Mouse (Mus musculus): Measurements from ENCODE around the gene AI597479. TPM values are rescaled to one million over a fixed set of nuclear protein-coding genes. Genes with fewer than 3 reads are reported as not detected.
A peak's percentile ranks its signal among the peaks of the same experiment; 100 is the strongest.

The AI597479 gene
- polyA plus RNA-seq (2012; ENCODE audit: insufficient read depth, insufficient read length, missing spikeins) = 10.5 and 12.2 TPM in 2 replicates

- no peaks in the 10 kb centered on the region for H3K4me1 ChIP-seq (ENCODE audit: control insufficient read depth, insufficient read depth, insufficient read length, low read length)
- H3K4me3 ChIP-seq (ENCODE audit: insufficient read depth, low read depth, low read length) = peak within 1 kb of the TSS; percentile 69
- peak within 1 kb of the TSS; percentile 93 for H3K27ac ChIP-seq (replicated peaks; ENCODE audit: low read depth, low read length)
These were observed at the start of gene AI597479, which contains the start of gene Tgfbrap1 for GRCm38 (mm10) chr1:43098031-43098984. TSS of gene AI597479 (plus strand) at chr1:43098710. TSS of gene Tgfbrap1 (minus strand) at chr1:43098637.

- H3K27ac ChIP-seq (replicated peaks; ENCODE audit: low read depth, low read length) = no peak overlapping the region
- no peak overlapping the region for H3K4me3 ChIP-seq (ENCODE audit: insufficient read depth, low read depth, low read length)
- H3K4me1 ChIP-seq (ENCODE audit: control insufficient read depth, insufficient read depth, insufficient read length, low read length) = no peaks in the 10 kb centered on the region
These were observed 46.6 kb upstream of the AI597479 start for GRCm38 (mm10) chr1:43051903-43052302.

DNA sequence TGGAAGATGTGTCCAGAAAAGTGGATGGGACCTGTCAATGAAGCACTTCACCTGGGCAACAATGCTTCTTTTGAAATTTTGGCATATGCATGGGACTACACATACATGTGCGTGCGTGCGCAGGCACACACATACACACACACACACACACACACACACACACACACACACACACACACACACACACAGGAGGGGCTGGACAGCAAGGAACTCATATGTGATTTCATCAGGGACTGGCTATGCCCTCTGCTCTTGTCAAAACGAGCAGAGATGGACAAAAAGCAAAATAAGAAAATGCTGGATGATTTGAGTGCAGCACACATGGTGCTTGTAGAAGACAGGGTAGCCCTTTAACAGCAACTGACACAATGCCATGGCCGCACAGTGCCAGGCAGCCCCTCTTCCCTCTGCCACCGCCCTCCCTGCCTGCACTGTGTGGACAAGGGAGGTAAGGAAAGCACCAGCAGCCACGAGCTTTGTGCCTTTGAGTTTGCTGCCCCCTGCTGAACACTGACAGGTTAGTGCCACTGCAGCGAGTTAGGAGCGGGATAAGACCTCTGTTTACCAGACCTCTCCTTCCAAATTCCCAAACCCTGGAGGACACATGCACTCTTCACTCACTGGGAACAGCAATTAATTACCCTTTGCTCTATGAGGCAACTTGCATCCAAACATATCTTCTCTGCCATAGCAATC is 32.7 kb upstream of the AI597479 start:
- Histone ChIP-seq H3K27ac (replicated peaks; ENCODE audit: low read depth, low read length) (no peak overlapping the region), H3K4me3 (ENCODE audit: insufficient read depth, low read depth, low read length) (no peak overlapping the region), H3K4me1 (ENCODE audit: control insufficient read depth, insufficient read depth, insufficient read length, low read length) (no peaks in the 10 kb centered on the region)

DNA sequence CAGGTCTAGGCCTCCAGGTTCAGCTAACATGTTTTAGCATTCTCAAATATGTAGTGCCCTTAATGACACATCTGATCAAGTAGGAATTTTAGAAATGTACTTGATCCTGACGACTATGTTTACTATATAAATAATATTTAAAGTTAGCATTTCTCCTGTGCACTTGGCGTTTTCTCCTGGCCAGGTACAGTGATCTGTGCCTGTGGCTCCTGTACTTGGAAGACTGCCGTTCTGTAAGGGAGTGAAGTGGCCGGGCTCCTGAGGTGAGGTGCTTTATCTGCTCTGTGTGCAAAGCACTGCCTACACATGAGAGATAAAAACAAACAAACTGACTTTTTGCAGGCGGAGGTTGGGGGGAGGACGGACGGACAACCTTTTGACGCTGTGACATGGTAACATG is 31.9 kb upstream of the AI597479 start:
- H3K4me3 ChIP-seq (ENCODE audit: insufficient read depth, low read depth, low read length) = no peak overlapping the region
- H3K27ac ChIP-seq (replicated peaks; ENCODE audit: low read depth, low read length) = no peak overlapping the region
- no peaks in the 10 kb centered on the region for H3K4me1 ChIP-seq (ENCODE audit: control insufficient read depth, insufficient read depth, insufficient read length, low read length)

DNA sequence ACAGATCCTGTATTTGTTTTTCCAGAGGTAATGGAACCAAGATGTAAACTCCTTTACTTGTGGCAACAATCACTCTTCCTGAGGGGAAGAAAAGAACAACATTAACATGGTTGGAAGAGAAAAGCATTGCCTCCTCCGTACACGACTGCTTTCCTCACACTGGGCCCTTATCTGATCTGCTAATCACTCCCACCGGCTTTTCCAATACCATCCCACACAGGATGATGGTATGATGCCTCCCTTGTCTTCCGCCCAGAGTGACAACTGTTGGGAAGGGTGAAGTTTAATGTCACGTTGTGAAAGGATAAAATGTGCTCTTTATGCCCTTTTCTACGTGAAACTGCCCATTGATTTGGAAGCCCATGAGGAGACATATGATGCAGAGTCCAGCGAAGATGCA is 31.0 kb upstream of the AI597479 start:
- no peak overlapping the region for H3K27ac ChIP-seq (replicated peaks; ENCODE audit: low read depth, low read length)
- no peaks in the 10 kb centered on the region for H3K4me1 ChIP-seq (ENCODE audit: control insufficient read depth, insufficient read depth, insufficient read length, low read length)
- H3K4me3 ChIP-seq (ENCODE audit: insufficient read depth, low read depth, low read length) = no peak overlapping the region

DNA sequence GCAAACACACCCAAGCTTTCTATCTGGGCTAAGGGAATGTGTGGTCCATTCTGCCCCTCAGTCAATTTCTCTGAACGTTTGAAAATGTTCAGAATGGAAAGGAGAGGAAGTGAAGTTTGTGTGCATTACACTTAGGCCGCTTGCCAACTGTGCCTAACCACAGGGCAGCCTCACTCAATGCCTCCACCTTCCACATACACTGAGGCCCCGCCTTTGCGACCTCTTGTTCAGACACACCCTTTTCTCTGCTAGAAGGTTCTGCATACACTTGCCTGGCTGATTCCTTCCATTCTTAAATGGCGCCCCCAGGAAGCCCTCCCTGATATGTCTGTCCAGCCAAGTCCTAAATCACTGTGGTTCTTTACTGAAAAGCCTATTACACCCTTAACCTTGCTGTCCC is 27.8 kb upstream of the AI597479 start:
- Histone ChIP-seq H3K4me1 (ENCODE audit: control insufficient read depth, insufficient read depth, insufficient read length, low read length) (no peaks in the 10 kb centered on the region), H3K4me3 (ENCODE audit: insufficient read depth, low read depth, low read length) (no peak overlapping the region), H3K27ac (replicated peaks; ENCODE audit: low read depth, low read length) (no peak overlapping the region)

DNA sequence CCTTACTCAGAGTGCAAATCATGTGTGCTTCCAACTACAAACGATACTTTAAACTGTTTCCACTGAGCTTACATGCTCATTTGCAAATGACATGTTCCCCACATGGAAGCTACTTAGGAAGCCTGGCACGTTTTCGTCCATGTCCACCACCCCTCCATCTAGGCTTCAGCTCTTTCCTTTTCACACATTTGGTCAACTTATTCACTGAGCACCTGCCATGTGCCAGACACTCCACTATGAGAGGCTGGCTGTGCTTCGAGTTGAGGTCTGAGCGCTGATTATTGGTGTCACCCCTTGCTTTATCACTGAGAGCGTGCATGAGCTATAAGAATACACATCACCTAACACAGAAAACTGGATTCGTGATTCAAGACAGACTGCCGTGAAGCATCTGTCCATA is 26.5 kb upstream of the AI597479 start:
- no peak overlapping the region for H3K4me3 ChIP-seq (ENCODE audit: insufficient read depth, low read depth, low read length)
- no peak overlapping the region for H3K27ac ChIP-seq (replicated peaks; ENCODE audit: low read depth, low read length)
- H3K4me1 ChIP-seq (ENCODE audit: control insufficient read depth, insufficient read depth, insufficient read length, low read length) = no peaks in the 10 kb centered on the region

DNA sequence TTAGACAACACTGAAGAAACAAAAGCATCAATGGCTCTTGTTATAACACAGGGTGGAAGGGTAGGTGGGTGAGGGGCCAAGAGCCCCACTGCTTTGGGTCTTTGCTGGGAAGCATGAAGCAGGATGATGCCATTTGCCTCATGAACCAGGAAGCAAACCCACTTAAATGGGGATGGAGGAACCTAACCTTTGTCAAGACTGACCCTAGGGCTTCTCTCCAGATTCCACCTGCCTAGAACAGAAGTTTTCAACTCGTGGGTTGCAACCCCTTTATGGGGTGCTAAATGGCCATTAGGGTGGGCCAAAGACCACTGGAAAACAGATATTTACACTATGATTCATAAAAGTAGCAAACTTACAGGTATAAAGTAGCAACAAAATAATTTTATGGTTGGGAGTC is 25.9 kb upstream of the AI597479 start:
- Histone ChIP-seq H3K27ac (replicated peaks; ENCODE audit: low read depth, low read length) (no peak overlapping the region), H3K4me1 (ENCODE audit: control insufficient read depth, insufficient read depth, insufficient read length, low read length) (no peaks in the 10 kb centered on the region), H3K4me3 (ENCODE audit: insufficient read depth, low read depth, low read length) (no peak overlapping the region)

DNA sequence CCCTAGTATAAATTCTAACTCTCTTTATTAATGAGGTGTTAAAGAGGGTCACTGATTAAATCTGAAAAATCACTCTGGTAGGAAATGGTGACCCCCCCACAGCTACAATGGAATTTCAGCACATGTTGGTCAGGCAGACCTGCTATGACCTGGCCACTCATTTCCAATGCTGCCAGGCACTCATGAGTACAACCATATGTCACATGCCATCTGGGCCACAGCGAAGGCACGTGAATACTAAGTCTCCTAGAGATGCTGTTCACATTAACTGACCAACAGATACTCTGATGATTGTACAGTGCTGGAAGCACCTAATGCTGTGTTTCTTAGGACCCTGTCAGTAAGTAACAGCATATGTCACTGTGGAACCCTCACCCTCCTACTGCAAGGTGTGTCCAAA is 23.7 kb upstream of the AI597479 start:
- Histone ChIP-seq H3K4me3 (ENCODE audit: insufficient read depth, low read depth, low read length) (no peak overlapping the region), H3K4me1 (ENCODE audit: control insufficient read depth, insufficient read depth, insufficient read length, low read length) (no peaks in the 10 kb centered on the region; the same call in 1 of the 2 replicates), H3K27ac (replicated peaks; ENCODE audit: low read depth, low read length) (no peak overlapping the region)

DNA sequence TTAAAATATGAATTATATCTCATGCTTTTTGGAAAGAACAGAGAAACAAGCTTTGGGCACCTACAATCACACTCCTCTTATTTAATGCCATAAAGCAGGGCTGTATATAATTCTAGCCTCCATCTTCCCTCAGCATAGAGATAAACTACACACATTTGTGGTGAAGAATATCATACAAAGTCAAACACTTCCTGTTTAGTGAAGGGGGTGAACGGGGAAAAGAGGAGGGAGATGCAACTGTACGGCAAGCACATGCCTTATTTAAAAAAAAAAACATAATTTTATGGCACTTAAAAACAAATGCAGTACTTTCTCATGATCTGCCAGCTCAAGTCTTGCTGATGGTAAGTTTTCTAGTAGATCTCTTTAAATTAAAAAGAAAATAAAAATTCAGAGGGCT is 20.4 kb upstream of the AI597479 start:
- H3K27ac ChIP-seq (replicated peaks; ENCODE audit: low read depth, low read length) = no peak overlapping the region
- H3K4me3 ChIP-seq (ENCODE audit: insufficient read depth, low read depth, low read length) = no peak overlapping the region
- no peaks in the 10 kb centered on the region; the same call in 1 of the 2 replicates for H3K4me1 ChIP-seq (ENCODE audit: control insufficient read depth, insufficient read depth, insufficient read length, low read length)

- no peak overlapping the region for H3K27ac ChIP-seq (replicated peaks; ENCODE audit: low read depth, low read length)
- no peaks in the 10 kb centered on the region; the same call in 1 of the 2 replicates for H3K4me1 ChIP-seq (ENCODE audit: control insufficient read depth, insufficient read depth, insufficient read length, low read length)
- H3K4me3 ChIP-seq (ENCODE audit: insufficient read depth, low read depth, low read length) = no peak overlapping the region
These were observed 15.6 kb upstream of the AI597479 start for GRCm38 (mm10) chr1:43082946-43083345.

DNA sequence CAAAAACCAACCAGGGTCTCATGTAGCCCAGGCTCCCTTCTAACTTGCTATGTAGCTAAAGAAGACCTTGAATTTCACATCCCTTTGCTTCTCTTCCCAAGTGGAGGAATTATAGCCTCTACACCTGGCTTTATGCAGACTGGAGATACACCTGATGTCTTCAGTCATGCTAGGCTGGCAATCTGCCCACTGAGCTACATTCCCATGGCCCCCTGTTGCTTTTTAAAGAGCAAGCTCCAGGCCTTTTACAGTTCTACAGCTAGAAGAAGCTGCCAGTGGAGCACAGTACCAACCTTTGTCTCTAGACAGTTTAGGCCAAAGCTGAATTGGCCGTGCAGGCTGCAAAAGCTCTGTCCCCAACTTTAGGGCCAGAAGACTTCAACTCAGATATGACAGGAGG is 8.1 kb upstream of the AI597479 start:
- Histone ChIP-seq H3K27ac (replicated peaks; ENCODE audit: low read depth, low read length) (no peak overlapping the region), H3K4me3 (ENCODE audit: insufficient read depth, low read depth, low read length) (no peak overlapping the region), H3K4me1 (ENCODE audit: control insufficient read depth, insufficient read depth, insufficient read length, low read length) (0 out of 2 replicates have a peak, but pooled peaks cover 5% of the 10 kb centered on the region)

- Histone ChIP-seq H3K27ac (replicated peaks; ENCODE audit: low read depth, low read length) (peak overlapping the region; percentile 50; the same call in 1 of the 2 replicates), H3K4me1 (ENCODE audit: control insufficient read depth, insufficient read depth, insufficient read length, low read length) (0 out of 2 replicates have a peak, but pooled peaks cover 5% of the 10 kb centered on the region), H3K4me3 (ENCODE audit: insufficient read depth, low read depth, low read length) (peak overlapping the region; percentile 98)
These were observed 7.0 kb upstream of the AI597479 start for GRCm38 (mm10) chr1:43091306-43092055.

DNA sequence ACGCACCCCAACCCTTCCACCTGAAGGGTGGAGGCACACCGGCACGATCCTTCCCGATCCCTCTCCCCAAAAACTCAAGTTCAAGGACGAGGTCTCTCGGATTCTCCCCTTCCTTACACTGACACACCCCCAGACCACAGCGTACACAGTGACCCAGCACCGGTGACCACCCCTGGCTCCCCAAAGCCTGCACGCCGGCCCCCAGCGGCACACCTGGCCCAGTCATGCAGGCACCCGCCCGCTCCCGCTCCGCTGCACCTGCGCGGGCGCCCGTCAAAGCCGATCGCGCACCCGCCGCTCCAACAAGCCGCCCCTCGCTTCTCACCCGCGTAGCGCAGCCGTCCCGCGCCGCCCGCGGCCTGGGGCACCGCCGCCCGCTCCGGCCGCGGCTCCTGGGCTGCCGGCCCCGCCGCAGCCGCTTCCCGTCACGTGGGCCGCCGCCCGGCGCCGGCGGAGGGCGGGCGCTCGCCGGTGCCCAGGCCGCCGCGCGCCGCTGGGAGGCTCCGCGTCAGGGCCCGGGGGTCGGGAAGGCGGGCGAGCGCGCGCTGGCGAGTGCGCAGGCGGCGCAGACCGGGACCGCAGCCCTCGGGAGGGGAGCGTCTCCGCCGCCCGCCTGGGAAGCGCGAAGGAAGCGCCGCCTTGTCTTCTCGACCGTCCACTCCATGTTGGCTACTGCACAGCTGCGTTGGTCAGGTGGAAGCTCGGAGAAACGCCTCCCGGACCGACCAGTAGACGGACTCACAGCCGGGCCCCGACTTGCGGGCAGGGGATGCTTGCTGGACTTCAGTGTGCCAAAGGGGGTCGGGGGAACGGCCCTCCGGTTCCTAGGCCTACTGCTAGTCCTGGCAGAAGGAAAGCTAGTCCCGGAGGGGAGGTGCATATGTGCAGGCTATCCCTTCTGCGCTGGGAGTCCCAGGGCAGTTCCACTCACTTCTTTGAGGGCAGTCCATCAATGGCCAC is 6.2 kb upstream of the AI597479 start:
- peak overlapping the region; percentile 98 for H3K4me3 ChIP-seq (ENCODE audit: insufficient read depth, low read depth, low read length)
- peak overlapping the region; percentile 79 for H3K27ac ChIP-seq (replicated peaks; ENCODE audit: low read depth, low read length)

More for the DNA sequence above, 6.2 kb upstream of the AI597479 start:
- H3K4me1 ChIP-seq (ENCODE audit: control insufficient read depth, insufficient read depth, insufficient read length, low read length) = 0 out of 2 replicates have a peak, but pooled peaks cover 5% of the 10 kb centered on the region

Data from brown adipose tissue, adult 24 weeks (tissue).